Mouse (Mus musculus) liver (tissue): ENCODE measurements around the gene Fkbp6.

ENCODE experiments used
- DNase-seq: peaks from one replicate; pipeline ENCODE4 v3.0.0-alpha.2; 2020; ENCODE audit warnings: mixed read lengths

The Fkbp6 gene

GRCm38 (mm10) chr5:135351606-135352005 lies 1.8 kb upstream of the Fkbp6 start:
- DNase-seq: no peak

- no peak for DNase-seq
Observed at GRCm38 (mm10) chr5:135347511-135348011, 2.3 kb downstream of the Fkbp6 start.

- DNase-seq: no peak
Observed at GRCm38 (mm10) chr5:135346430-135346829, 3.4 kb downstream of the Fkbp6 start.

- DNase-seq: no peak
Observed at GRCm38 (mm10) chr5:135345989-135346388, 3.9 kb downstream of the Fkbp6 start.

GRCm38 (mm10) chr5:135337575-135337974 lies 12.3 kb downstream of the Fkbp6 start:
- no peak for DNase-seq

GRCm38 (mm10) chr5:135331161-135331560 lies 18.7 kb downstream of the Fkbp6 start:
- no peak for DNase-seq

GRCm38 (mm10) chr5:135330201-135330600 lies 19.6 kb downstream of the Fkbp6 start:
- DNase-seq: no peak

- DNase-seq: no peak
Observed at GRCm38 (mm10) chr5:135329471-135329870, 20.4 kb downstream of the Fkbp6 start.

- DNase-seq: no peak
Observed at GRCm38 (mm10) chr5:135326121-135326659, 23.7 kb downstream of the Fkbp6 start.

- DNase-seq: no peak
Observed at GRCm38 (mm10) chr5:135322197-135322596, 27.6 kb downstream of the Fkbp6 start.

- DNase-seq: no peak
Observed at GRCm38 (mm10) chr5:135319856-135320255, 30.0 kb downstream of the Fkbp6 start.

GRCm38 (mm10) chr5:135316177-135316576 lies 33.7 kb downstream of the Fkbp6 start:
- DNase-seq: no peak

- no peak for DNase-seq
Observed at GRCm38 (mm10) chr5:135306321-135306965, 43.4 kb downstream of the Fkbp6 start.

GRCm38 (mm10) chr5:135302454-135302853 lies 47.4 kb downstream of the Fkbp6 start:
- DNase-seq: no peak

- no peak for DNase-seq
Observed at GRCm38 (mm10) chr5:135301916-135302315, 47.9 kb downstream of the Fkbp6 start.

GRCm38 (mm10) chr5:135292001-135292400 lies 57.8 kb downstream of the Fkbp6 start:
- no peak for DNase-seq

- no peak for DNase-seq
Observed at GRCm38 (mm10) chr5:135291193-135291592, 58.7 kb downstream of the Fkbp6 start.

- DNase-seq: no peak
Observed at GRCm38 (mm10) chr5:135290703-135291102, 59.1 kb downstream of the Fkbp6 start.

- DNase-seq: no peak
Observed at GRCm38 (mm10) chr5:135286926-135287325, 62.9 kb downstream of the Fkbp6 start.

GRCm38 (mm10) chr5:135286185-135286584 lies 63.7 kb downstream of the Fkbp6 start:
- DNase-seq: peak; percentile 69

- DNase-seq: no peak
Observed at GRCm38 (mm10) chr5:135285211-135285610, 64.6 kb downstream of the Fkbp6 start.

- no peak for DNase-seq
Observed at GRCm38 (mm10) chr5:135280226-135280625, 69.6 kb downstream of the Fkbp6 start.

- DNase-seq: no peak
Observed at GRCm38 (mm10) chr5:135276597-135276996, 73.2 kb downstream of the Fkbp6 start.

GRCm38 (mm10) chr5:135274663-135275396 lies 75.0 kb downstream of the Fkbp6 start:
- no peak for DNase-seq
